Mouse (Mus musculus) MEL (cell line): ENCODE measurements around the gene Spag8.

Experiments used
- CTCF ChIP-seq, 3 experiments: IDR thresholded peaks in 2 of 3; conservative IDR thresholded peaks in 1 of 3; 2 replicates each; pipeline ENCODE4 v1.5.1; 2011 to 2012; ENCODE audit warnings: low read length in 3 of 3, low read depth in 2 of 3, mild to moderate bottlenecking in 2 of 3, improper control_type of control experiment in 1 of 3, inconsistent platforms in 1 of 3, mixed read lengths in 1 of 3, moderate library complexity in 1 of 3; ENCODE audit not compliant: control insufficient read depth in 1 of 3, insufficient read depth in 1 of 3, poor library complexity in 1 of 3, severe bottlenecking in 1 of 3
- E2F4 ChIP-seq: IDR thresholded peaks from 2 replicates; pipeline ENCODE4 v1.6.1; 2011; ENCODE audit warnings: low read depth, low read length, improper control_type of control experiment, borderline replicate concordance
- EP300 ChIP-seq, 2 experiments: IDR thresholded peaks; 2 replicates each; pipeline ENCODE4 v1.6.1; 2011; ENCODE audit warnings: improper control_type of control experiment in 2 of 2, low read length in 2 of 2, low read depth in 1 of 2, mild to moderate bottlenecking in 1 of 2
- ETS1 ChIP-seq: IDR thresholded peaks from 2 replicates; pipeline ENCODE4 v1.6.1; 2012; ENCODE audit warnings: low read depth, mild to moderate bottlenecking, inconsistent platforms, low read length, improper control_type of control experiment, moderate library complexity
- JUND ChIP-seq: IDR thresholded peaks from 2 replicates; pipeline ENCODE4 v1.6.1; 2011; ENCODE audit warnings: low read depth, mild to moderate bottlenecking, improper control_type of control experiment, low read length
- KAT2A ChIP-seq: conservative IDR thresholded peaks from 2 replicates; pipeline ENCODE4 v1.6.1; 2012; ENCODE audit warnings: low read depth, low read length, improper control_type of control experiment, inconsistent platforms
- POLR2A ChIP-seq, 2 experiments: IDR thresholded peaks; 2 replicates each; pipeline ENCODE4 v1.6.1; 2011 to 2012; ENCODE audit warnings: low read length in 2 of 2, mild to moderate bottlenecking in 2 of 2, control low read depth in 1 of 2, improper control_type of control experiment in 1 of 2, low read depth in 1 of 2, moderate library complexity in 1 of 2; ENCODE audit not compliant: control insufficient read depth in 1 of 2, insufficient read depth in 1 of 2, poor library complexity in 1 of 2
- ZC3H11A ChIP-seq: IDR thresholded peaks from 2 replicates; pipeline ENCODE4 v1.6.1; 2012; ENCODE audit warnings: low read depth, mild to moderate bottlenecking, inconsistent platforms, low read length, improper control_type of control experiment

GRCm38 (mm10) chr4:43695249-43695671 is 41.9 kb upstream of the Spag8 start:
- TF ChIP-seq CTCF (IDR thresholded peaks at IDR 0.05 in 2 of 3, conservative IDR thresholded peaks at IDR 0.05 in 1 of 3; ENCODE audit: control insufficient read depth in 1 of 3, insufficient read depth in 1 of 3, low read depth in 2 of 3, low read length in 3 of 3, poor library complexity in 1 of 3, severe bottlenecking in 1 of 3) = no peak
- TF ChIP-seq POLR2A (IDR thresholded peaks at IDR 0.05; ENCODE audit: control insufficient read depth in 1 of 2, insufficient read depth in 1 of 2, low read depth in 1 of 2, low read length in 2 of 2, poor library complexity in 1 of 2) = no peak
- no peak for TF ChIP-seq ETS1
- no peak for TF ChIP-seq E2F4
- no peak for TF ChIP-seq KAT2A
- TF ChIP-seq ZC3H11A = no peak
- no peak for TF ChIP-seq EP300 (IDR thresholded peaks at IDR 0.05; ENCODE audit: low read depth in 1 of 2, low read length in 2 of 2)
- TF ChIP-seq JUND = no peak
